ENCODE assay signal across 10 mouse cellular contexts in the genomic region with DNA sequence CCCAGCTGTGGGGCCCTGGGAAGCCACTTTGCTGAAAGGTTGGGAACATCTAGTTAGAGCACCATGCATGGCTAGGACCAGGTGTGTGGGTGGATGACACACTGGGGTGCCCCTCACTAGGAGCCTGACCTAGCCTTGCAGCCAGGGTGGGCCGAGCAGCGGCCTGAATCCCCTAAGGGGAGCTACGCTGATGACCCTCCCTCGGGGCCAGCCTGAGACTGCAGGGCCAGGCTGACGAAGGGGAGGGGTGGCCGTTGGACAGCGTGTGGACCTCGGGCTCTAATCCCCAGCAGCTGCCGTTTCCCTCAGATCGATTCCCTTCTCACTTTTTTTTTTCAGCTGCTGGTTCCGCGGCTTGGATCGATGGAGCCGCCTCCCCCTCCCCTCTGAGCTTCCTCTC. TPM values are rescaled to one million over a fixed set of nuclear protein-coding genes. Genes with fewer than 3 reads are reported as not detected.
DNase-seq lines count a peak whose midpoint lies in the region; ATAC-seq lines count a peak whose summit lies in the region.
"Had no signal": no experiment of that assay in that cellular context is flagged by ENCODE, and none has a peak within 500 bp of the region (broad histone marks: within the 10 kb centered on the region; RNA-seq: fewer than 3 reads in every experiment).

No protein-coding gene starts in this region.

- ATAC-seq in kidney, embryonic 15.5 days (replicated peaks; ENCODE audit: low FRiP score): no peak
- ATAC-seq in embryonic facial prominence, embryonic 15.5 days (ENCODE audit: insufficient number of reproducible peaks, low FRiP score, low TSS enrichment, low read depth): no peak
- no peak for ATAC-seq in limb, embryonic 12.5 days (ENCODE audit: insufficient number of reproducible peaks, insufficient read depth, low FRiP score, low TSS enrichment, low read depth)
- no peak for ATAC-seq in neural tube, embryonic 13.5 days (ENCODE audit: low read depth)

- no peak overlapping the region for H3K9ac ChIP-seq in kidney, embryonic 15.5 days
- H3K9ac ChIP-seq in embryonic facial prominence, embryonic 15.5 days: no peak overlapping the region
- no peak overlapping the region for H3K9ac ChIP-seq in limb, embryonic 12.5 days (replicated peaks)
- H3K9ac ChIP-seq in neural tube, embryonic 13.5 days: peak overlapping the region; percentile 77

- H3K4me2 ChIP-seq in kidney, embryonic 15.5 days: peak overlapping the region; percentile 23; the same call in 1 of the 2 replicates
- 0 out of 2 replicates have a peak overlapping the region, but pooled peaks have one; percentile 6 for H3K4me2 ChIP-seq in embryonic facial prominence, embryonic 15.5 days (replicated peaks)
- H3K4me2 ChIP-seq in limb, embryonic 12.5 days: peak overlapping the region; percentile 45
- peak overlapping the region; percentile 71 for H3K4me2 ChIP-seq in neural tube, embryonic 13.5 days

- WGBS in kidney, embryonic 15.5 days: 8% methylated on average over 14 of the region's 14 CpGs
- WGBS in embryonic facial prominence, embryonic 15.5 days: 3% methylated on average over 14 of the region's 14 CpGs
- 1% methylated on average over 14 of the region's 14 CpGs for WGBS in limb, embryonic 12.5 days
- 3% methylated on average over 14 of the region's 14 CpGs for WGBS in neural tube, embryonic 13.5 days

- peaks cover 94% of the 10 kb centered on the region for H3K4me1 ChIP-seq in kidney, embryonic 15.5 days
- H3K4me1 ChIP-seq in embryonic facial prominence, embryonic 15.5 days: peaks cover 72% of the 10 kb centered on the region
- peaks cover 84% of the 10 kb centered on the region for H3K4me1 ChIP-seq in limb, embryonic 12.5 days (replicated peaks)
- H3K4me1 ChIP-seq in neural tube, embryonic 13.5 days (replicated peaks): peaks cover 99% of the 10 kb centered on the region

- no peak for DNase-seq in kidney, postnatal 4 days
- DNase-seq in spleen, postnatal 10 days (ENCODE audit: low spot score in 2 of 2): no peak
- DNase-seq in layer of hippocampus, adult 8-10 months (ENCODE audit: low spot score in 2 of 2): no peak
- DNase-seq in spleen, postnatal 36 days (ENCODE audit: low spot score in 2 of 2): no peak
- DNase-seq: right cerebral cortex, postnatal 14 days; thymus, adult 18-20 months had no signal

- peaks cover 81% of the 10 kb centered on the region for H3K27me3 ChIP-seq in kidney, embryonic 15.5 days
- peaks cover 85% of the 10 kb centered on the region for H3K27me3 ChIP-seq in embryonic facial prominence, embryonic 15.5 days
- H3K27me3 ChIP-seq in limb, embryonic 12.5 days: peaks cover 99% of the 10 kb centered on the region
- H3K27me3 ChIP-seq in neural tube, embryonic 13.5 days: peaks cover 44% of the 10 kb centered on the region

- H3K27ac ChIP-seq in kidney, embryonic 15.5 days: peak overlapping the region; percentile 32; the same call in 1 of the 2 replicates
- H3K27ac ChIP-seq in embryonic facial prominence, embryonic 15.5 days (replicated peaks): no peak overlapping the region
- H3K27ac ChIP-seq in limb, embryonic 12.5 days: no peak overlapping the region
- peak overlapping the region; percentile 64 for H3K27ac ChIP-seq in neural tube, embryonic 13.5 days (replicated peaks)

- no peaks in the 10 kb centered on the region for H3K9me3 ChIP-seq in kidney, embryonic 15.5 days (replicated peaks)
- H3K9me3 ChIP-seq in embryonic facial prominence, embryonic 15.5 days (replicated peaks): no peaks in the 10 kb centered on the region
- H3K9me3 ChIP-seq in limb, embryonic 12.5 days: no peaks in the 10 kb centered on the region
- no peaks in the 10 kb centered on the region for H3K9me3 ChIP-seq in neural tube, embryonic 13.5 days

- no peak overlapping the region for H3K4me3 ChIP-seq in kidney, embryonic 15.5 days (replicated peaks)
- no peak overlapping the region for H3K4me3 ChIP-seq in embryonic facial prominence, embryonic 15.5 days (replicated peaks)
- H3K4me3 ChIP-seq in limb, embryonic 12.5 days (replicated peaks): no peak overlapping the region
- H3K4me3 ChIP-seq in neural tube, embryonic 13.5 days: peak overlapping the region; percentile 44; the same call in 1 of the 2 replicates

- no peaks in the 10 kb centered on the region for H3K36me3 ChIP-seq in kidney, embryonic 15.5 days
- no peaks in the 10 kb centered on the region for H3K36me3 ChIP-seq in embryonic facial prominence, embryonic 15.5 days
- H3K36me3 ChIP-seq in limb, embryonic 12.5 days: no peaks in the 10 kb centered on the region
- H3K36me3 ChIP-seq in neural tube, embryonic 13.5 days: no peaks in the 10 kb centered on the region

RNA-seq across cellular contexts. Expression of a gene that starts 1.3 kb away (rescaled TPM):
- 1.5 and 2.1 TPM in 2 replicates for polyA plus RNA-seq in kidney, embryonic 15.5 days (2015; fragmentation: Nextera tagmentation; extraction: Ambion mirVana)
- 0.65 and 0.84 TPM in 2 replicates for polyA plus RNA-seq in embryonic facial prominence, embryonic 15.5 days (2015; fragmentation: Nextera tagmentation; extraction: Ambion mirVana)
- 0.50 and 0.78 TPM in 2 replicates for polyA plus RNA-seq in limb, embryonic 12.5 days (2016; fragmentation: Nextera tagmentation; extraction: Ambion mirVana)
- 28.7 and 28.8 TPM in 2 replicates for polyA plus RNA-seq in neural tube, embryonic 13.5 days (2015; fragmentation: Nextera tagmentation; extraction: Ambion mirVana)
- 1 to 10 TPM; 5.8 to 6.6 (median 6.0) TPM for total RNA-seq in layer of hippocampus, adult 8-10 months (2022)

RNA-seq across cellular contexts. Expression of a gene that starts 13.2 kb away (rescaled TPM):
- polyA plus RNA-seq in kidney, embryonic 15.5 days (2015; fragmentation: Nextera tagmentation; extraction: Ambion mirVana): 74.7 and 78.7 TPM in 2 replicates
- 103 and 104 TPM in 2 replicates for polyA plus RNA-seq in embryonic facial prominence, embryonic 15.5 days (2015; fragmentation: Nextera tagmentation; extraction: Ambion mirVana)
- 49.1 and 61.0 TPM in 2 replicates for polyA plus RNA-seq in limb, embryonic 12.5 days (2016; fragmentation: Nextera tagmentation; extraction: Ambion mirVana)
- 74.4 and 75.9 TPM in 2 replicates for polyA plus RNA-seq in neural tube, embryonic 13.5 days (2015; fragmentation: Nextera tagmentation; extraction: Ambion mirVana)
- 10 to 100 TPM; 58.3 to 77.2 (median 72.7) TPM for total RNA-seq in layer of hippocampus, adult 8-10 months (2022)

RNA-seq across cellular contexts. Expression of a gene that starts 30.2 kb away (rescaled TPM):
- polyA plus RNA-seq in kidney, embryonic 15.5 days (2015; fragmentation: Nextera tagmentation; extraction: Ambion mirVana): 35.5 and 40.6 TPM in 2 replicates
- polyA plus RNA-seq in embryonic facial prominence, embryonic 15.5 days (2015; fragmentation: Nextera tagmentation; extraction: Ambion mirVana): 51.3 and 54.5 TPM in 2 replicates
- polyA plus RNA-seq in limb, embryonic 12.5 days (2016; fragmentation: Nextera tagmentation; extraction: Ambion mirVana): 22.1 and 27.1 TPM in 2 replicates
- polyA plus RNA-seq in neural tube, embryonic 13.5 days (2015; fragmentation: Nextera tagmentation; extraction: Ambion mirVana): 39.1 and 41.0 TPM in 2 replicates
- total RNA-seq in layer of hippocampus, adult 8-10 months (2022): 10 to 100 TPM; 71.4 to 79.7 (median 77.2) TPM

RNA-seq across cellular contexts. Expression of a gene that starts 30.4 kb away (rescaled TPM):
- polyA plus RNA-seq in kidney, embryonic 15.5 days (2015; fragmentation: Nextera tagmentation; extraction: Ambion mirVana): 0.63 and 1.2 TPM in 2 replicates
- 1.3 and 1.4 TPM in 2 replicates for polyA plus RNA-seq in embryonic facial prominence, embryonic 15.5 days (2015; fragmentation: Nextera tagmentation; extraction: Ambion mirVana)
- 0.36 and 0.74 TPM in 2 replicates for polyA plus RNA-seq in limb, embryonic 12.5 days (2016; fragmentation: Nextera tagmentation; extraction: Ambion mirVana)
- polyA plus RNA-seq in neural tube, embryonic 13.5 days (2015; fragmentation: Nextera tagmentation; extraction: Ambion mirVana): 37.2 and 40.9 TPM in 2 replicates
- total RNA-seq in layer of hippocampus, adult 8-10 months (2022): 10 to 100 TPM; 49.1 to 64.8 (median 55.6) TPM

RNA-seq across cellular contexts. Expression of a gene that starts 57.3 kb away (rescaled TPM):
- 67.2 and 80.1 TPM in 2 replicates for polyA plus RNA-seq in kidney, embryonic 15.5 days (2015; fragmentation: Nextera tagmentation; extraction: Ambion mirVana)
- polyA plus RNA-seq in embryonic facial prominence, embryonic 15.5 days (2015; fragmentation: Nextera tagmentation; extraction: Ambion mirVana): 104 and 108 TPM in 2 replicates
- polyA plus RNA-seq in limb, embryonic 12.5 days (2016; fragmentation: Nextera tagmentation; extraction: Ambion mirVana): 98.3 and 104 TPM in 2 replicates
- polyA plus RNA-seq in neural tube, embryonic 13.5 days (2015; fragmentation: Nextera tagmentation; extraction: Ambion mirVana): 28.1 and 30.1 TPM in 2 replicates
- 10 to 100 TPM; 20.8 to 25.7 (median 23.1) TPM for total RNA-seq in layer of hippocampus, adult 8-10 months (2022)

Comparison
In these comparisons a context has a peak if more than half of its experiments do, and no peak if none do; other contexts are left out.
1. H3K27ac ChIP-seq: peak in kidney, embryonic 15.5 days (single experiment) and neural tube, embryonic 13.5 days (single experiment); none in embryonic facial prominence, embryonic 15.5 days (single experiment) and limb, embryonic 12.5 days (single experiment).
2. H3K4me2 ChIP-seq: peak in every context shown above with its lines; median percentile 71 in neural tube, embryonic 13.5 days; 45 in limb, embryonic 12.5 days; 23 in kidney, embryonic 15.5 days; 6 in embryonic facial prominence, embryonic 15.5 days.